8 mouse cellular contexts compared by ENCODE assay signal in the genomic region with DNA sequence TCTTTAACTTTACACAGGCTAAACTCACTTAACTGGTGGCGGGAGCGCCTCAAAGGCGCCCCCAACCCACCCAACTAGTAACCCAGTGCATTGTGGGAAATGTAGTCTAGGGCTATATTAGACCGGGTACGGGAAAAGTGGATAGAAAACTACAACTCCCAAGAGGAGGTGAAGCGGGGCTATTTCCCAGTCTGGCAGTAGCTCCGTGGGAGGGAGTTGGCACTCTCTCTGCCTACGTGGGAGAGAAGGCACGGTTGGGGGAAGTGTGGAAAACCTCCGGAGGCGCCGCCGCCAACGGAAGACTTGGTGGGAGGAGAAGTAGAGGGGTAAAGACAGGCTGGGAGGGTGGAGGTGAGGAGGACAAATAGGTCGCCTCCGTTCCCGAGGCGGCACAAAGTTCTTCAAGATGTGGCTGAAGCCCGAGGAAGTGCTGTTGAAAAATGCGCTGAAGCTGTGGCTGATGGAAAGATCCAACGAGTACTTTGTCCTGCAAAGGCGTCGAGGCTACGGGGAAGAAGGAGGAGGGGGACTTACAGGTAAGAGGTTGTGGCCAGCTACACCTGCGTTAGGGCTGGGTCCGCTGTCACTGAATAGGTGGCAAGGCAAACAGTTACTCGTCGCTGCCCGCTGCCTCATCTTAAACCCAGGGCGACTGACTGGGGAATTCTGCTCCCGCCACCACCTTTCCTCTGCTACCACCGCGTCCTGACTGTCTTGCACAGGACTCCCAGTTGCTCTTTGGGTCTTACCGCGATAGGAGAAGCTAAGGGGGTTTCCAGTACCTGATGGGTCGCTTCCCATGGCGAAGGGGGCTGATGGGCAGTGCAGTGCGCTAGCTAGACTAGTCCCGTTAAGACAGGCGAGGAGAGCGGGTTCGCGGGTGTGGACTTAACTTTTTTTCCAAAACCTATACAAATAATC. TPM values are rescaled to one million over a fixed set of nuclear protein-coding genes. Genes with fewer than 3 reads are reported as not detected.
A peak's percentile ranks its signal among the peaks of the same experiment; 100 is the strongest.
DNase-seq lines count a peak whose midpoint lies in the region; ATAC-seq and TF ChIP-seq lines count a peak whose summit lies in the region.

A gene (plus strand): TSS at position 222 of the 921 bp plus-strand sequence.

- 0 out of 2 replicates have a peak, but pooled peaks cover 2% of the 10 kb centered on the region for H3K4me1 ChIP-seq in G1E (ENCODE audit: insufficient read depth, low read depth, low read length)
- H3K4me1 ChIP-seq in cerebellum, adult 2 months (ENCODE audit: control insufficient read depth, insufficient read depth, low read length): no peaks in the 10 kb centered on the region
- 0 out of 2 replicates have a peak, but pooled peaks cover 3% of the 10 kb centered on the region for H3K4me1 ChIP-seq in lung, embryonic 16.5 days (replicated peaks; ENCODE audit: control insufficient read depth, insufficient read depth, low read length)

- H3K4me2 ChIP-seq in lung, embryonic 16.5 days (ENCODE audit: low read depth, low read length): peak within 1 kb of the TSS; percentile 61

- peak within 1 kb of the TSS; percentile 68 for H3K9ac ChIP-seq in lung, embryonic 16.5 days (ENCODE audit: low read length)

- no peak for TF ChIP-seq CTCF in G1E (IDR thresholded peaks at IDR 0.05; ENCODE audit: low read depth, low read length)
- no peak for TF ChIP-seq CTCF in cerebellum, adult 2 months (IDR thresholded peaks at IDR 0.05; ENCODE audit: borderline replicate concordance, insufficient read depth, low read depth, low read length)

- peak; percentile 96 for ATAC-seq in G1E (ENCODE audit: extremely low read depth, insufficient number of reproducible peaks, low FRiP score, poor library complexity, severe bottlenecking)
- ATAC-seq in hematopoietic stem cell, adult 5-6 weeks (replicated peaks in 1 of 2; ENCODE audit: insufficient read depth in 1 of 2, low FRiP score in 2 of 2, low TSS enrichment in 1 of 2, low read depth in 1 of 2, poor library complexity in 2 of 2, severe bottlenecking in 2 of 2): peak; percentile 98 to 99
- ATAC-seq in lung, embryonic 16.5 days (ENCODE audit: low read depth): peak; percentile 100

- no peaks in the 10 kb centered on the region for H3K27me3 ChIP-seq in G1E (ENCODE audit: insufficient read depth, low read length)
- no peaks in the 10 kb centered on the region; the same call in 1 of the 2 replicates for H3K27me3 ChIP-seq in cerebellum, adult 2 months (ENCODE audit: control insufficient read depth, insufficient read depth, low read length)
- H3K27me3 ChIP-seq in lung, embryonic 16.5 days (ENCODE audit: control insufficient read depth, insufficient read depth, low read depth, low read length): no peaks in the 10 kb centered on the region

- peak; percentile 51 for DNase-seq in G1E (ENCODE audit: low spot score)
- DNase-seq in cerebellum, adult 2 months: peak; percentile 78 to 91
- peak; percentile 86 for DNase-seq in forelimb bud, embryonic 11.5 days (ENCODE audit: low read depth, low spot score)
- peak; percentile 63 for DNase-seq in layer of hippocampus, adult 9-10 months (ENCODE audit: low spot score)
- peak; percentile 20 for DNase-seq in ovary, postnatal 10 days (ENCODE audit: low spot score)
- peak; percentile 43 to 66 for DNase-seq in thymus, postnatal 10 days (ENCODE audit: low spot score in 2 of 2)

- no peaks in the 10 kb centered on the region for H3K9me3 ChIP-seq in G1E (replicated peaks)
- H3K9me3 ChIP-seq in lung, embryonic 16.5 days (ENCODE audit: control insufficient read depth, low read length): no peaks in the 10 kb centered on the region

- TF ChIP-seq POLR2A in cerebellum, adult 2 months (IDR thresholded peaks at IDR 0.05; ENCODE audit: borderline replicate concordance, insufficient read depth, low read length): no peak

- WGBS in cerebellum, adult 2 months: 4% methylated on average over 43 of the region's 43 CpGs
- WGBS in lung, embryonic 16.5 days: 10% methylated on average over 43 of the region's 43 CpGs

- no peaks in the 10 kb centered on the region for H3K36me3 ChIP-seq in G1E (replicated peaks)
- no peaks in the 10 kb centered on the region for H3K36me3 ChIP-seq in lung, embryonic 16.5 days (ENCODE audit: control insufficient read depth, insufficient read depth, low read length)

- H3K4me3 ChIP-seq in G1E (ENCODE audit: low read depth, low read length): peak within 1 kb of the TSS; percentile 77
- H3K4me3 ChIP-seq in cerebellum, adult 2 months (replicated peaks; ENCODE audit: insufficient read depth, low read depth, low read length): peak within 1 kb of the TSS; percentile 98
- H3K4me3 ChIP-seq in lung, embryonic 16.5 days (ENCODE audit: low read length): peak within 1 kb of the TSS; percentile 62

- H3K27ac ChIP-seq in cerebellum, adult 2 months (ENCODE audit: insufficient read depth, low read length): peak within 1 kb of the TSS; percentile 46
- peak within 1 kb of the TSS; percentile 61 for H3K27ac ChIP-seq in lung, embryonic 16.5 days (ENCODE audit: low read length)

RNA-seq across cellular contexts. Expression of the gene that starts here (rescaled TPM):
- total RNA-seq in G1E (2014; fragmentation: Nextera tagmentation) (10.7 and 11.4 TPM in 2 replicates), G1E (2017) (9.0 and 12.5 TPM in 2 replicates)
- polyA plus RNA-seq in G1E (2012): 0.19 and 0.29 TPM in 2 replicates
- polyA plus RNA-seq in cerebellum, adult 2 months (2012; rRNA removed): 2.7 and 3.1 TPM in 2 replicates
- 11.2 and 12.9 TPM in 2 replicates for total RNA-seq in hematopoietic stem cell, adult 5-6 weeks (2017)
- polyA plus RNA-seq in lung, embryonic 16.5 days (2015; fragmentation: Nextera tagmentation; extraction: Ambion mirVana): 4.3 and 4.9 TPM in 2 replicates

Comparison
In these comparisons a context has a peak if more than half of its experiments do, and no peak if none do; other contexts are left out.
1. Peak in every context shown above with its lines: DNase-seq, ATAC-seq, H3K4me3 ChIP-seq and H3K27ac ChIP-seq.
2. DNase-seq: peak in every context shown above with its lines; median percentile 86 in forelimb bud, embryonic 11.5 days; 84 in cerebellum, adult 2 months; 63 in layer of hippocampus, adult 9-10 months; 54 in thymus, postnatal 10 days; 51 in G1E; 20 in ovary, postnatal 10 days.